Mouse (Mus musculus) MEL (cell line): ENCODE results near the gene Arfip1. TPM values are rescaled to one million over a fixed set of nuclear protein-coding genes. Genes with fewer than 3 reads are reported as not detected.

Experiments
- DNase-seq: peaks from one replicate; pipeline ENCODE4 v3.0.0; 2011; ENCODE audit warnings: low read depth, low spot score
- H3K27ac ChIP-seq: 2 replicates; pipeline ENCODE4 v1.5.1; 2012; ENCODE audit warnings: low read depth, mild to moderate bottlenecking, control low read depth, low read length, moderate library complexity; ENCODE audit not compliant: control insufficient read depth
- H3K27me3 ChIP-seq, 2 experiments: fragments of 150-350 bp in 1 of 2; sonication (generic) in 1 of 2; 2 replicates each; pipeline ENCODE4 v1.6.1; 2012; ENCODE audit warnings: low read length in 2 of 2, mild to moderate bottlenecking in 2 of 2, improper control_type of control experiment in 1 of 2, moderate library complexity in 1 of 2; ENCODE audit not compliant: insufficient read depth in 2 of 2, control insufficient read depth in 1 of 2
- H3K36me3 ChIP-seq, 2 experiments: 2 replicates each; pipeline ENCODE4 v1.6.1; 2012 to 2014; ENCODE audit warnings: low read length in 2 of 2, improper control_type of control experiment in 1 of 2, inconsistent platforms in 1 of 2, mild to moderate bottlenecking in 1 of 2; ENCODE audit not compliant: insufficient read depth in 2 of 2, control insufficient read depth in 1 of 2
- H3K4me1 ChIP-seq, 2 experiments: fragments of 150-350 bp in 1 of 2; sonication (generic) in 1 of 2; 2 replicates each; pipeline ENCODE4 v1.6.1; 2012; ENCODE audit warnings: low read length in 2 of 2, improper control_type of control experiment in 1 of 2, mild to moderate bottlenecking in 1 of 2; ENCODE audit not compliant: insufficient read depth in 2 of 2, control insufficient read depth in 1 of 2
- H3K4me3 ChIP-seq, 2 experiments: fragments of 150-350 bp in 1 of 2; sonication (generic) in 1 of 2; 2 replicates each; pipeline ENCODE4 v1.5.1; 2012; ENCODE audit warnings: low read depth in 2 of 2, low read length in 2 of 2, mild to moderate bottlenecking in 2 of 2, moderate library complexity in 2 of 2, control low read depth in 1 of 2, improper control_type of control experiment in 1 of 2; ENCODE audit not compliant: control insufficient read depth in 1 of 2, insufficient read depth in 1 of 2
- H3K79me2 ChIP-seq: 2 replicates; pipeline ENCODE4 v1.6.1; 2012; ENCODE audit warnings: mild to moderate bottlenecking, low read length, moderate library complexity; ENCODE audit not compliant: control insufficient read depth, poor library complexity, insufficient read depth
- H3K9ac ChIP-seq: 2 replicates; pipeline ENCODE4 v1.6.1; 2012; ENCODE audit warnings: low read depth, mild to moderate bottlenecking, control low read depth, low read length, moderate library complexity; ENCODE audit not compliant: control insufficient read depth, poor library complexity, severe bottlenecking
- H3K9me3 ChIP-seq: fragments of 150-350 bp; sonication (generic); replicated peaks from 2 replicates; pipeline ENCODE4 v1.6.1; 2012; ENCODE audit warnings: mild to moderate bottlenecking, low read length, improper control_type of control experiment, moderate library complexity; ENCODE audit not compliant: insufficient read depth
- CHD1 ChIP-seq: IDR thresholded peaks from 2 replicates; pipeline ENCODE4 v1.6.1; 2012; ENCODE audit warnings: low read depth, mild to moderate bottlenecking, inconsistent platforms, low read length, improper control_type of control experiment
- ELF1 ChIP-seq: IDR thresholded peaks from 2 replicates; pipeline ENCODE4 v1.6.1; 2014; ENCODE audit warnings: low read depth, mild to moderate bottlenecking, inconsistent platforms, low read length, improper control_type of control experiment, moderate library complexity
- ETS1 ChIP-seq: IDR thresholded peaks from 2 replicates; pipeline ENCODE4 v1.6.1; 2012; ENCODE audit warnings: low read depth, mild to moderate bottlenecking, inconsistent platforms, low read length, improper control_type of control experiment, moderate library complexity
- GABPA ChIP-seq: IDR thresholded peaks from 2 replicates; pipeline ENCODE4 v1.6.1; 2012; ENCODE audit warnings: low read depth, mild to moderate bottlenecking, inconsistent platforms, low read length, improper control_type of control experiment, moderate library complexity
- JUND ChIP-seq: IDR thresholded peaks from 2 replicates; pipeline ENCODE4 v1.6.1; 2011; ENCODE audit warnings: low read depth, mild to moderate bottlenecking, improper control_type of control experiment, low read length
- MAX ChIP-seq: IDR thresholded peaks from 2 replicates; pipeline ENCODE4 v1.6.1; 2011; ENCODE audit warnings: low read length, improper control_type of control experiment
- MYB ChIP-seq: IDR thresholded peaks from 2 replicates; pipeline ENCODE4 v1.6.1; 2011; ENCODE audit warnings: mild to moderate bottlenecking, low read depth, low read length, improper control_type of control experiment
- POLR2A ChIP-seq, 2 experiments: IDR thresholded peaks; 2 replicates each; pipeline ENCODE4 v1.6.1; 2011 to 2012; ENCODE audit warnings: low read length in 2 of 2, mild to moderate bottlenecking in 2 of 2, control low read depth in 1 of 2, improper control_type of control experiment in 1 of 2, low read depth in 1 of 2, moderate library complexity in 1 of 2; ENCODE audit not compliant: control insufficient read depth in 1 of 2, insufficient read depth in 1 of 2, poor library complexity in 1 of 2
- POLR2AphosphoS5 ChIP-seq: IDR thresholded peaks from 2 replicates; pipeline ENCODE4 v1.6.1; 2012; ENCODE audit warnings: low read depth, borderline replicate concordance, mild to moderate bottlenecking, inconsistent platforms, low read length, moderate library complexity, mixed read lengths
- RAD21 ChIP-seq: IDR thresholded peaks from 2 replicates; pipeline ENCODE4 v1.6.1; 2011; ENCODE audit warnings: mild to moderate bottlenecking, low read depth, low read length, improper control_type of control experiment
- SIN3A ChIP-seq: IDR thresholded peaks from 2 replicates; pipeline ENCODE4 v1.6.1; 2012; ENCODE audit warnings: low read length, improper control_type of control experiment, inconsistent platforms
- TAL1 ChIP-seq: IDR thresholded peaks from 2 replicates; pipeline ENCODE4 v1.6.1; 2012; ENCODE audit warnings: mild to moderate bottlenecking, inconsistent platforms, low read length, moderate library complexity, mixed read lengths
- TCF12 ChIP-seq: IDR thresholded peaks from 2 replicates; pipeline ENCODE4 v1.6.1; 2014; ENCODE audit warnings: low read depth, mild to moderate bottlenecking, inconsistent platforms, low read length, improper control_type of control experiment, moderate library complexity
- UBTF ChIP-seq: IDR thresholded peaks from 2 replicates; pipeline ENCODE4 v1.6.1; 2012; ENCODE audit warnings: low read depth, mild to moderate bottlenecking, inconsistent platforms, low read length, improper control_type of control experiment, moderate library complexity, borderline replicate concordance; ENCODE audit not compliant: insufficient read depth
- polyA plus RNA-seq, 2 experiments: library from polyadenylated mRNA; stranded (reverse) in 1 of 2; unstranded in 1 of 2; fragments of >175 nt in 1 of 2; fragments of >200 nt in 1 of 2; gene quantifications; 2 replicates each; pipeline versions ENCODE4 v1.2.1 to v1.2.4; 2012; ENCODE audit warnings: low replicate concordance in 2 of 2, low read depth in 1 of 2; ENCODE audit not compliant: insufficient read length in 2 of 2, insufficient read depth in 1 of 2, missing spikeins in 1 of 2
- total RNA-seq: library from RNA; depleted of rRNA; stranded (reverse); fragments of 300-350 nt; gene quantifications from 2 replicates; pipeline ENCODE4 v1.2.3, GENCODE M21; 2012

The Arfip1 gene
- total and polyA plus RNA-seq, 3 experiments: 12.5 to 15.4 TPM; not detected in 1

DNA sequence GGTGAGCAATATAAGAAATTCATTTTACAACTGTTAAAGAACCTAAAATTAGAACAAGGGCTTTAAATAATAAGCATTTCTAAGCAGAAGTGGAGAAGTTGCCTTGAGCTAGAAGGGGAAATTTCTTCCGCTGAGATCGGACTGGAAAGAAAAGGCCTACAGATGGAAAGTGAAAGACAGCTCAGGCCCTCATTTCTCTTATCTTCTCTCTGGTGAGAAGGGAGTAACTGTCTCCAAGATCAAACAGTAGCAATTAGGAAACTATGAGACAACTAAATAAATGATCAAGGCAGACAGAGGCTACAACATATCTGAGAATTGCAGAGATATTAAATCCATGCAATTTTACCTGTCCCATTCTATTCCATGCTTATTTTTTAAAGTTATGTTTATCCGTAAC lies 11.9 kb downstream of the Arfip1 start:
- H3K27me3 ChIP-seq: no peaks in the 10 kb centered on the region
- TF ChIP-seq MAX (no peak), JUND (no peak), ETS1 (no peak), GABPA (no peak), POLR2AphosphoS5 (no peak), CHD1 (no peak)
- TF ChIP-seq, all 39 proteins: peak for 0
- no peak overlapping the region for H3K27ac ChIP-seq

DNA sequence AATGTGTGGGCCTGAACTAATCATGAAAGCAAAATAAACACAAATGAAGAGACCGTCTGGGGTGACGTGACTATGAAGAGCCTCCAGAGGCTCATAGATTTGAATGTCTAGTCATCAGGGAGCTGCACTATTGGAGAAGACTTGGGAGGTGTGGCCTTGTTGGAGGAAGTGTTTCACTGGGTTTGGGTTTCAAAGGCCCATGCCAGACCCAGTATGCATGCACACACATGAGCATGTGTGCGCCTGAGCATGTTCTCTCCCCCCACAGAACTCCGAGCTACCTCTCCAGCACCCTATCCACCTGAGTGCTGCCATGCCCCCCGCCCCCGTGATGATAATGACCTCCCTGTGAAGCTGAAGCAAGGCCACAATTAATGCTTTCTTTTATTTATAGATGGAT lies 12.8 kb downstream of the Arfip1 start:
- H3K4me3 ChIP-seq: no peak overlapping the region
- H3K36me3 ChIP-seq: peaks cover 0 to 8% of the 10 kb centered on the region in 2 experiments; a peak in 2 of 4 replicates
- no peak overlapping the region for H3K9ac ChIP-seq
- no peak for DNase-seq
- no peaks in the 10 kb centered on the region for H3K9me3 ChIP-seq
- H3K27me3 ChIP-seq: no peaks in the 10 kb centered on the region
- H3K79me2 ChIP-seq: peaks cover 3% of the 10 kb centered on the region; the same call in 1 of the 2 replicates
- H3K4me1 ChIP-seq: no peaks in the 10 kb centered on the region; a peak in 1 of 4 replicates
- TF ChIP-seq GABPA (no peak), JUND (no peak), SIN3A (no peak), MYB (no peak), TAL1 (no peak), RAD21 (no peak), UBTF (no peak), POLR2A (IDR thresholded peaks at IDR 0.05; ENCODE audit: control insufficient read depth in 1 of 2, insufficient read depth in 1 of 2, low read depth in 1 of 2, low read length in 2 of 2, poor library complexity in 1 of 2) (no peak), ELF1 (no peak), CHD1 (no peak)
- H3K27ac ChIP-seq: no peak overlapping the region

More for the DNA sequence above, 11.9 kb downstream of the Arfip1 start:
- Histone ChIP-seq H3K79me2 (peaks cover 3% of the 10 kb centered on the region; the same call in 1 of the 2 replicates), H3K4me3 (no peak overlapping the region), H3K36me3 (peaks cover 0 to 8% of the 10 kb centered on the region in 2 experiments; a peak in 2 of 4 replicates), H3K4me1 (no peaks in the 10 kb centered on the region; a peak in 1 of 4 replicates), H3K9me3 (no peaks in the 10 kb centered on the region), H3K9ac (no peak overlapping the region)
- DNase-seq: peak; percentile 24

DNA sequence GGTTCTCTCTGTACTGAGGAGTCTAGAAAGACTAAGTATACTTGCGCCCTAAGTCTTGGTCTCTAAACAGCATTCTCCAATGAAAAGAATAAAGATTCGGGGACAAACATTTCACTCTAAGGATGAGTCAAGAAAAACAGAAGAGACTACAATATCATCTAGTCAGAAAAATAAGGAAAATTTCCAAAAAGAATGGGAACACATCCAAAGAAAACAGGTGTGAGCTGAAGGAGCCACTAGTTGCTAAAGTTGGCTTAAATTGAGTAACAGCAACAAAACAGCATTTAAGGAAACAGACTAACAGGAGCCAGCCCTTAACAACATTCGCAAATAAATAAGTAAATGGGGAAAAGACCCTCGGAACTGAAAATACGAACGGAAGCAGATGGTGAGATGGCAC lies 13.9 kb downstream of the Arfip1 start:
- H3K36me3 ChIP-seq: peaks cover 0 to 12% of the 10 kb centered on the region in 2 experiments; a peak in 2 of 4 replicates
- H3K27ac ChIP-seq: no peak overlapping the region
- TF ChIP-seq CHD1: no peak
- TF ChIP-seq ETS1: no peak
- TF ChIP-seq TCF12: no peak
- TF ChIP-seq, all 39 proteins: peak for 0

More for the DNA sequence above, 13.9 kb downstream of the Arfip1 start:
- peaks cover under 1 to 2% of the 10 kb centered on the region in 2 experiments; a peak in 2 of 4 replicates for H3K4me1 ChIP-seq
- no peaks in the 10 kb centered on the region for H3K9me3 ChIP-seq
- DNase-seq: no peak
- no peak overlapping the region for H3K4me3 ChIP-seq
- H3K27me3 ChIP-seq: no peaks in the 10 kb centered on the region
- peaks cover 3% of the 10 kb centered on the region; the same call in 1 of the 2 replicates for H3K79me2 ChIP-seq
- no peak overlapping the region for H3K9ac ChIP-seq
